Mouse (Mus musculus): ENCODE measurements around the gene Rbm19.

- no peak for TF ChIP-seq POLR2A (IDR thresholded peaks at IDR 0.05; ENCODE audit: borderline replicate concordance, extremely low read depth, low read depth, low read length)
- TF ChIP-seq CTCF (IDR thresholded peaks at IDR 0.05; ENCODE audit: insufficient read depth, low read length), result no peak
Observed at GRCm38 (mm10) chr5:120114361-120114760, 1.9 kb upstream of the Rbm19 start.
